Mouse (Mus musculus): Measurements from ENCODE around the gene Mink1. TPM values are rescaled to one million over a fixed set of nuclear protein-coding genes. Genes with fewer than 3 reads are reported as not detected.

Gene Mink1
- polyA plus RNA-seq, 1 experiment: 222 TPM

- Histone ChIP-seq H3K4me3 (replicated peaks; ENCODE audit: insufficient read depth, low read depth, low read length) (peak within 1 kb of the TSS; percentile 36), H3K4me1 (ENCODE audit: control insufficient read depth, insufficient read depth, low read length) (no peaks in the 10 kb centered on the region), H3K27ac (ENCODE audit: insufficient read depth, low read length) (no peak within 1 kb of the TSS), H3K27me3 (ENCODE audit: control insufficient read depth, insufficient read depth, low read length) (no peaks in the 10 kb centered on the region)
- peak; percentile 45 to 57 for DNase-seq
- 1% methylated on average over 59 of the region's 65 CpGs for WGBS
- no peak for TF ChIP-seq POLR2A (IDR thresholded peaks at IDR 0.05; ENCODE audit: borderline replicate concordance, insufficient read depth, low read length)
- peak; percentile 31; the same call in 1 of the 2 replicates for TF ChIP-seq CTCF (IDR thresholded peaks at IDR 0.05; ENCODE audit: borderline replicate concordance, insufficient read depth, low read depth, low read length)
Observed at GRCm38 (mm10) chr11:70539877-70540587, 22.6 kb upstream of the Mink1 start, which contains the start of gene Pld2. Gene Pld2 (plus strand): TSS chr11:70540064.

- Histone ChIP-seq H3K27me3 (ENCODE audit: control insufficient read depth, insufficient read depth, low read length) (no peaks in the 10 kb centered on the region), H3K4me1 (ENCODE audit: control insufficient read depth, insufficient read depth, low read length) (no peaks in the 10 kb centered on the region), H3K4me3 (replicated peaks; ENCODE audit: insufficient read depth, low read depth, low read length) (no peak overlapping the region), H3K27ac (ENCODE audit: insufficient read depth, low read length) (no peak overlapping the region)
- DNase-seq: no peak
- WGBS: 76% methylated on average over 7 of the region's 7 CpGs
- TF ChIP-seq CTCF (IDR thresholded peaks at IDR 0.05; ENCODE audit: borderline replicate concordance, insufficient read depth, low read depth, low read length) (no peak), POLR2A (IDR thresholded peaks at IDR 0.05; ENCODE audit: borderline replicate concordance, insufficient read depth, low read length) (no peak)
Observed at GRCm38 (mm10) chr11:70540928-70541327, 21.8 kb upstream of the Mink1 start.

- Histone ChIP-seq H3K27ac (ENCODE audit: insufficient read depth, low read length) (no peak overlapping the region), H3K4me3 (replicated peaks; ENCODE audit: insufficient read depth, low read depth, low read length) (no peak overlapping the region), H3K27me3 (ENCODE audit: control insufficient read depth, insufficient read depth, low read length) (no peaks in the 10 kb centered on the region), H3K4me1 (ENCODE audit: control insufficient read depth, insufficient read depth, low read length) (no peaks in the 10 kb centered on the region)
- DNase-seq: no peak
- WGBS: 21% methylated on average over 5 of the region's 5 CpGs
- TF ChIP-seq POLR2A (IDR thresholded peaks at IDR 0.05; ENCODE audit: borderline replicate concordance, insufficient read depth, low read length) (no peak), CTCF (IDR thresholded peaks at IDR 0.05; ENCODE audit: borderline replicate concordance, insufficient read depth, low read depth, low read length) (no peak)
Observed at GRCm38 (mm10) chr11:70541415-70541814, 21.3 kb upstream of the Mink1 start.

DNA sequence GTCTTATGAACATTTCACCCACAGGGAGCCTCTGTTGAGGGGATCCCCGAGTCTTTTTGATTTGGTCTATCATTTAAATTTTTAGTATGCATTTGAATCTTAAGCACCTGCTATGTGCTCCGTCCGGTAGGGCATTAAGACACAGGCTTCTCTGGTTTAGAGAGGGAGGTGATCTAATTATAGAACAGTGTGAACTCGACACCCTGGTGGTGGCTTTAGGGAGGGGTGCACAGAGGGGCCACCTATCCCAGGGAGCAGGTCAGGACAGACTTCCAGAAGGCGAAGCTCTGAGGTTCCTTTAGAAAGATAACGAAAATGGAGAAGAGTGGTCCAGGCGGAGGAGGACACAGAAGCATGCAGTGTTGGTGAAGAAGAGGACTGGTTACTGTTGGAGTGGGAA is 18.2 kb upstream of the Mink1 start:
- no peak for DNase-seq
- Histone ChIP-seq H3K27ac (ENCODE audit: insufficient read depth, low read length) (no peak overlapping the region), H3K4me1 (ENCODE audit: control insufficient read depth, insufficient read depth, low read length) (no peaks in the 10 kb centered on the region), H3K27me3 (ENCODE audit: control insufficient read depth, insufficient read depth, low read length) (no peaks in the 10 kb centered on the region), H3K4me3 (replicated peaks; ENCODE audit: insufficient read depth, low read depth, low read length) (no peak overlapping the region)
- no peak for TF ChIP-seq POLR2A (IDR thresholded peaks at IDR 0.05; ENCODE audit: borderline replicate concordance, insufficient read depth, low read length)
- no peak for TF ChIP-seq CTCF (IDR thresholded peaks at IDR 0.05; ENCODE audit: borderline replicate concordance, insufficient read depth, low read depth, low read length)
- WGBS: 71% methylated on average over 7 of the region's 7 CpGs

GRCm38 (mm10) chr11:70551526-70551925 is 11.2 kb upstream of the Mink1 start:
- TF ChIP-seq POLR2A (IDR thresholded peaks at IDR 0.05; ENCODE audit: borderline replicate concordance, insufficient read depth, low read length) (no peak), CTCF (IDR thresholded peaks at IDR 0.05; ENCODE audit: borderline replicate concordance, insufficient read depth, low read depth, low read length) (no peak)
- Histone ChIP-seq H3K27me3 (ENCODE audit: control insufficient read depth, insufficient read depth, low read length) (no peaks in the 10 kb centered on the region), H3K27ac (ENCODE audit: insufficient read depth, low read length) (no peak overlapping the region), H3K4me3 (replicated peaks; ENCODE audit: insufficient read depth, low read depth, low read length) (no peak overlapping the region), H3K4me1 (ENCODE audit: control insufficient read depth, insufficient read depth, low read length) (no peaks in the 10 kb centered on the region)
- 81% methylated on average over 8 of the region's 8 CpGs for WGBS
- no peak for DNase-seq

DNA sequence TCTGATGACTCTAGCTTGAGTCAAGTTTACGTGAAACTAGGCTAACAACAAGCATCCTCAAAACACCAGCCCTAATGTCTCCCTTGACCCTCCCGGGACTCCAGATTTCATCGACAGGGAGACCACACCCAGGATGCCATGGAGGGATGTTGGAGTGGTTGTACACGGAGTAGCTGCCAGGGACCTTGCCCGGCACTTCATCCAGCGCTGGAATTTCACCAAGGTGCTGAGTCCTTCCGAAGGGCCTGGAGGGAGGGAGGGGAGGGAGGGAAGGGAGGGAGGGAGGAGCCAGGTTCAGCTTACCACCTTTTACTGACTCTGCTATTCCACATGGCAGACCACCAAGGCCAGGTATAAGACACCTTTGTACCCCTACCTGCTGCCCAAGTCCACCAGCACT is 8.7 kb upstream of the Mink1 start:
- Histone ChIP-seq H3K4me3 (replicated peaks; ENCODE audit: insufficient read depth, low read depth, low read length) (no peak overlapping the region), H3K27me3 (ENCODE audit: control insufficient read depth, insufficient read depth, low read length) (no peaks in the 10 kb centered on the region), H3K27ac (ENCODE audit: insufficient read depth, low read length) (no peak overlapping the region), H3K4me1 (ENCODE audit: control insufficient read depth, insufficient read depth, low read length) (no peaks in the 10 kb centered on the region)
- 25% methylated on average over 7 of the region's 7 CpGs for WGBS
- DNase-seq: no peak
- TF ChIP-seq POLR2A (IDR thresholded peaks at IDR 0.05; ENCODE audit: borderline replicate concordance, insufficient read depth, low read length) (no peak), CTCF (IDR thresholded peaks at IDR 0.05; ENCODE audit: borderline replicate concordance, insufficient read depth, low read depth, low read length) (no peak)

DNA sequence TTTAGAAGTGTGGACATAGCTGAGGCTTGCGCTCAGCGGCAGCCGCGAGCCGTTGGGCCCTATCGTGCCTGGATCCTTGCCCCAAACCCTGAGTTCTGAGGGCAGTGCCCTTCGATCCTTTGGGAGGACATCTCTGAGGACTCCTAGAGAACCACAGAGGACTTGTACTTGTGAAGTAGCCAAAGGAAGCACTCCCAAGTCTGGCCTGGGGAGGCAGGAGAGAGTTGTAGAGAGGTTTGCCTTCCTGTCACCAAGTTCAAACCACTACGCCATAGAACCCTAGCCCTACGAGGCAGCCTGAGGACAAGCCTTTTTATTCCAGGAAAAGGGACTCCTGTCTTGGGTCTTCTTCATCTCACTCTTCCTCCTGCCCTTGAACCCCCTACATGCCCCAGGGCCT is 5.1 kb upstream of the Mink1 start:
- H3K4me3 ChIP-seq (replicated peaks; ENCODE audit: insufficient read depth, low read depth, low read length): no peak overlapping the region
- 90% methylated on average over 9 of the region's 9 CpGs for WGBS
- H3K4me1 ChIP-seq (ENCODE audit: control insufficient read depth, insufficient read depth, low read length): no peaks in the 10 kb centered on the region
- no peaks in the 10 kb centered on the region for H3K27me3 ChIP-seq (ENCODE audit: control insufficient read depth, insufficient read depth, low read length)
- no peak for DNase-seq
- no peak overlapping the region for H3K27ac ChIP-seq (ENCODE audit: insufficient read depth, low read length)
- TF ChIP-seq POLR2A (IDR thresholded peaks at IDR 0.05; ENCODE audit: borderline replicate concordance, insufficient read depth, low read length) (no peak), CTCF (IDR thresholded peaks at IDR 0.05; ENCODE audit: borderline replicate concordance, insufficient read depth, low read depth, low read length) (no peak)

DNA sequence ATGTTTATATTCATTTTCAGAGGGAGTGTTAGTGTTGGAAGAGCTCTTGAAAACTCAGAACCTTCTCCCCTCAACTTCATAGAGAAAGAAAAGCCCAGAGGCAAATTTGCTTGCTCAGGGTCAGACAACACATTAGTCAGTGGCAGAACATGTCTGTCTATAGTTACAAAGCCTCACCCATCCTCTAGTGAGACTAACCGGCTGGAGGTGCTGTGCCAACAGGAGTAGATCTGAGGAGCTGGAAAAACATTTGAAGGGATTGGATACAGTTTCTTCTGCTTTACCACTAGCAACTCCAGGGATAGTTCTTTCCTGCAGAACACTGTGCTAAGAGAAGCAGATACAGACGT is 769 bp upstream of the Mink1 start:
- 2% methylated on average over 2 of the region's 2 CpGs for WGBS
- H3K27me3 ChIP-seq (ENCODE audit: control insufficient read depth, insufficient read depth, low read length): no peaks in the 10 kb centered on the region
- TF ChIP-seq POLR2A (IDR thresholded peaks at IDR 0.05; ENCODE audit: borderline replicate concordance, insufficient read depth, low read length) (no peak), CTCF (IDR thresholded peaks at IDR 0.05; ENCODE audit: borderline replicate concordance, insufficient read depth, low read depth, low read length) (no peak)
- DNase-seq: no peak
- H3K4me3 ChIP-seq (replicated peaks; ENCODE audit: insufficient read depth, low read depth, low read length): peak overlapping the region; percentile 84
- H3K4me1 ChIP-seq (ENCODE audit: control insufficient read depth, insufficient read depth, low read length): peaks cover 6% of the 10 kb centered on the region
- H3K27ac ChIP-seq (ENCODE audit: insufficient read depth, low read length): no peak overlapping the region
